In genomic region chr3:101145292-101146046, GRCm38 (mm10) we compare ENCODE assay signal across 10 mouse cellular contexts. TPM values are rescaled to one million over a fixed set of nuclear protein-coding genes. Genes with fewer than 3 reads are reported as not detected.
DNase-seq lines count a peak whose midpoint lies in the region; ATAC-seq lines count a peak whose summit lies in the region.
"Had no signal": no experiment of that assay in that cellular context is flagged by ENCODE, and none has a peak within 500 bp of the region (broad histone marks: within the 10 kb centered on the region; RNA-seq: fewer than 3 reads in every experiment).

No protein-coding gene starts in this region.

- no peak overlapping the region for H3K4me2 ChIP-seq in heart, embryonic 11.5 days
- peak overlapping the region; percentile 1; the same call in 1 of the 2 replicates for H3K4me2 ChIP-seq in forebrain, embryonic 11.5 days (ENCODE audit: low read depth, low read length, severe bottlenecking)
- H3K4me2 ChIP-seq in liver, embryonic 12.5 days = no peak overlapping the region

- ATAC-seq in heart, embryonic 11.5 days (replicated peaks; ENCODE audit: insufficient number of reproducible peaks, low FRiP score, low TSS enrichment) = no peak
- peak; percentile 53 for ATAC-seq in forebrain, embryonic 11.5 days (replicated peaks; ENCODE audit: low FRiP score)
- ATAC-seq in liver, embryonic 12.5 days = no peak

- no peak overlapping the region for H3K4me3 ChIP-seq in heart, embryonic 11.5 days (ENCODE audit: low read depth, low read length)
- H3K4me3 ChIP-seq in forebrain, embryonic 11.5 days (ENCODE audit: low read depth, low read length) = no peak overlapping the region
- no peak overlapping the region for H3K4me3 ChIP-seq in liver, embryonic 12.5 days
- H3K4me3 ChIP-seq: erythroblast, embryonic 14.5 days had no signal

- H3K9ac ChIP-seq in heart, embryonic 11.5 days (ENCODE audit: low read depth, low read length) = no peak overlapping the region
- no peak overlapping the region for H3K9ac ChIP-seq in forebrain, embryonic 11.5 days (ENCODE audit: low read length)
- no peak overlapping the region for H3K9ac ChIP-seq in liver, embryonic 12.5 days

- no peaks in the 10 kb centered on the region for H3K9me3 ChIP-seq in heart, embryonic 11.5 days (replicated peaks; ENCODE audit: control insufficient read depth, low read length)
- H3K9me3 ChIP-seq in forebrain, embryonic 11.5 days (ENCODE audit: control insufficient read depth, low read length) = no peaks in the 10 kb centered on the region
- H3K9me3 ChIP-seq in liver, embryonic 12.5 days (replicated peaks) = no peaks in the 10 kb centered on the region
- H3K9me3 ChIP-seq: G1E had no signal

- no peak overlapping the region for H3K27ac ChIP-seq in heart, embryonic 11.5 days (ENCODE audit: low read depth, low read length)
- no peak overlapping the region for H3K27ac ChIP-seq in forebrain, embryonic 11.5 days (ENCODE audit: low read depth, low read length)
- H3K27ac ChIP-seq in liver, embryonic 12.5 days = no peak overlapping the region

- H3K27me3 ChIP-seq in heart, embryonic 11.5 days (ENCODE audit: control insufficient read depth, insufficient read depth, low read length) = no peaks in the 10 kb centered on the region
- no peaks in the 10 kb centered on the region for H3K27me3 ChIP-seq in forebrain, embryonic 11.5 days (ENCODE audit: control insufficient read depth, insufficient read depth, low read length)
- H3K27me3 ChIP-seq in liver, embryonic 12.5 days (replicated peaks) = 0 out of 2 replicates have a peak, but pooled peaks cover 5% of the 10 kb centered on the region

- DNase-seq in heart, adult 11 months = peak; percentile 83
- peak; percentile 11 for DNase-seq in T-cell, adult 2 months (ENCODE audit: low spot score)
- no peak for DNase-seq in forebrain, embryonic 11.5 days (ENCODE audit: low spot score)
- DNase-seq in kidney, postnatal 10 days = peak; percentile 43
- DNase-seq in naive thymus-derived CD4-positive, alpha-beta T cell, adult 2 months (ENCODE audit: low read depth) = peak; percentile 44
- no peak for DNase-seq in urinary bladder, adult 2 months (ENCODE audit: low spot score)

- H3K4me1 ChIP-seq in heart, embryonic 11.5 days (ENCODE audit: control insufficient read depth, insufficient read depth, low read length) = no peaks in the 10 kb centered on the region
- peaks cover 5% of the 10 kb centered on the region; the same call in 1 of the 2 replicates for H3K4me1 ChIP-seq in forebrain, embryonic 11.5 days (replicated peaks; ENCODE audit: control insufficient read depth, insufficient read depth, low read length)
- H3K4me1 ChIP-seq in liver, embryonic 12.5 days = no peaks in the 10 kb centered on the region

- H3K36me3 ChIP-seq in heart, embryonic 11.5 days (ENCODE audit: control insufficient read depth, insufficient read depth, low read length) = no peaks in the 10 kb centered on the region
- H3K36me3 ChIP-seq in forebrain, embryonic 11.5 days (ENCODE audit: control insufficient read depth, insufficient read depth, low read length) = no peaks in the 10 kb centered on the region
- no peaks in the 10 kb centered on the region for H3K36me3 ChIP-seq in liver, embryonic 12.5 days
- H3K36me3 ChIP-seq: G1E had no signal

- 44% methylated on average over 10 of the region's 10 CpGs for WGBS in heart, embryonic 11.5 days (ENCODE audit: insufficient replicate concordance)
- WGBS in forebrain, embryonic 11.5 days = 54% methylated on average over 10 of the region's 10 CpGs
- WGBS in liver, embryonic 12.5 days (ENCODE audit: insufficient replicate concordance) = 42% methylated on average over 10 of the region's 10 CpGs

RNA-seq across cellular contexts. Expression of gene Ptgfrn, which starts 35.4 kb away (rescaled TPM):
- polyA plus RNA-seq in heart, embryonic 11.5 days (2014; fragmentation: Nextera tagmentation; extraction: Ambion mirVana) = 7.4 and 8.3 TPM in 2 replicates
- polyA plus RNA-seq in forebrain, embryonic 11.5 days (2014; fragmentation: Nextera tagmentation; extraction: Ambion mirVana) = 5.1 and 5.3 TPM in 2 replicates
- 0.68 and 0.78 TPM in 2 replicates for polyA plus RNA-seq in liver, embryonic 12.5 days (2016; fragmentation: Nextera tagmentation; extraction: Ambion mirVana)
- 31.0 and 62.3 TPM in 2 replicates for polyA plus RNA-seq in urinary bladder, adult 2 months (2012; rRNA removed)
- polyA plus RNA-seq: erythroblast, embryonic 14.5 days; G1E had no signal

Comparison
In these comparisons a context has a peak if more than half of its experiments do, and no peak if none do; other contexts are left out.
1. DNase-seq: peak in heart, adult 11 months (single experiment), T-cell, adult 2 months (single experiment), kidney, postnatal 10 days (single experiment) and naive thymus-derived CD4-positive, alpha-beta T cell, adult 2 months (single experiment); none in forebrain, embryonic 11.5 days (single experiment) and urinary bladder, adult 2 months (single experiment).